Mouse (Mus musculus): ENCODE data around the gene Foxl2. TPM values are rescaled to one million over a fixed set of nuclear protein-coding genes. Genes with fewer than 3 reads are reported as not detected.

The Foxl2 gene
- polyA plus RNA-seq, 1 experiment from 2014 or later, result not detected

- Histone ChIP-seq H3K4me1 (ENCODE audit: insufficient read depth, low read depth, low read length) (no peaks in the 10 kb centered on the region), H3K4me3 (ENCODE audit: low read depth, low read length) (no peak overlapping the region), H3K27ac (ENCODE audit: low read length) (no peak overlapping the region), H3K36me3 (ENCODE audit: insufficient read depth, low read length) (no peaks in the 10 kb centered on the region), H3K9me3 (ENCODE audit: low read length) (no peaks in the 10 kb centered on the region), H3K9ac (replicated peaks; ENCODE audit: low read depth) (no peak overlapping the region), H3K4me2 (replicated peaks; ENCODE audit: low read depth, low read length) (no peak overlapping the region), H3K27me3 (replicated peaks; ENCODE audit: insufficient read depth, low read length) (no peaks in the 10 kb centered on the region)
- DNase-seq (ENCODE audit: low spot score) (no peak), ATAC-seq (no peak)
- TF ChIP-seq EP300 (IDR thresholded peaks at IDR 0.05) (no peak), CTCF (IDR thresholded peaks at IDR 0.05) (no peak)
- WGBS, result 29% methylated on average over 16 of the region's 16 CpGs
These were observed 19.7 kb upstream of the Foxl2 start for GRCm38 (mm10) chr9:98935190-98935909.

GRCm38 (mm10) chr9:98939290-98939689 lies 15.8 kb upstream of the Foxl2 start:
- peak; percentile 21 for DNase-seq (ENCODE audit: low spot score)
- H3K27me3 ChIP-seq (replicated peaks; ENCODE audit: insufficient read depth, low read length), result no peaks in the 10 kb centered on the region
- no peak overlapping the region for H3K9ac ChIP-seq (replicated peaks; ENCODE audit: low read depth)
- no peaks in the 10 kb centered on the region for H3K36me3 ChIP-seq (ENCODE audit: insufficient read depth, low read length)
- H3K9me3 ChIP-seq (ENCODE audit: low read length), result no peaks in the 10 kb centered on the region
- WGBS, result 24% methylated on average over 2 of the region's 2 CpGs
- H3K4me2 ChIP-seq (replicated peaks; ENCODE audit: low read depth, low read length), result no peak overlapping the region
- ATAC-seq, result no peak
- no peak for TF ChIP-seq EP300 (IDR thresholded peaks at IDR 0.05)
- peak; percentile 60 for TF ChIP-seq CTCF (IDR thresholded peaks at IDR 0.05)
- H3K4me3 ChIP-seq (ENCODE audit: low read depth, low read length), result no peak overlapping the region
- H3K4me1 ChIP-seq (ENCODE audit: insufficient read depth, low read depth, low read length), result no peaks in the 10 kb centered on the region
- no peak overlapping the region for H3K27ac ChIP-seq (ENCODE audit: low read length)

DNA sequence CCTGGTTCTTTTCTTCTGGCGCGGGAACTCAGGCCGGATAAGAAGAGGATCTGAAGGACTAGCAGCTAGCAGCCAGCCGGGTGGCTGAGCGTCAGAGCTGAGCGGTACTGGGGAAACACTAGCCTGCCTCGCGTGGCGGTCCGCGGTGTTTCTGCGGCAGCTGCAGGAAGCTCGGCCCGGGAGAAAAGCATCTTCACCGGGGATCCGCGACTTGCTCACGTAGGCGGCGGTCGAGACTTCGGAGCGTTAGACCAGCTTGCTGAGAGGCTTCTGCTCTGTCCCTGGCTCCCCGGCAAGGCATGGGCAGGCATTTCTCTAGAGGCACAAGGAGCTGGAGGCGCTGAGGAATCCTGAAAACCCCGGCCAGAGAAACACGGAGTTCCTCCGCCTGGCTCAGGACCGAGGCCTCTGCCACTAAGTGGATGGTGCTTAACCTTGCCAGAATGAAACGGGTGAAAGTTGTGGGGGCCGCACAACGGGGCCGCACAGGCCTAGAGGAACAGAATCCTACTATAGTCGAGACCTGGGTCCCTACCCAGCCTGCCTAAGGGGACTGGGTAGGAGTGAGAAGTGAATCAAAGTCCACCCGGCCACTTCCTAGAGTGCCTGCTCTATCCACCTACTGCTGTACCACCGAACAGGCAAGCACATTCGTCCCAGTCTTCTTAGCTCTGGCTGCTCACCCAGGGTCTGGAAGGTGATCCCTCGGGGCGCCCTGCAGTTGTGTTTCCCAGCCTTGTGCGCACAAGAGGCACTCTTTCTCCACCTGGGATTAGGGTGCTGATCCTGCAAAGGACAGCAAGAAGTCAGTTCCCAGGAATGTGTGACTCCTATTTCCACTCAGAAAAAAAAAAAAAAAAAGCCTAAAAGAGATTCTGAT lies 2.7 kb upstream of the Foxl2 start:
- no peak overlapping the region for H3K4me3 ChIP-seq (ENCODE audit: low read depth, low read length)
- peaks cover 71% of the 10 kb centered on the region for H3K27me3 ChIP-seq (replicated peaks; ENCODE audit: insufficient read depth, low read length)
- ATAC-seq (0 out of 2 replicates have a peak, but pooled peaks have one; percentile 14), DNase-seq (ENCODE audit: low spot score) (no peak)
- TF ChIP-seq EP300 (IDR thresholded peaks at IDR 0.05), result no peak
- TF ChIP-seq CTCF (IDR thresholded peaks at IDR 0.05), result peak; percentile 25; the same call in 1 of the 2 replicates
- no peaks in the 10 kb centered on the region for H3K36me3 ChIP-seq (ENCODE audit: insufficient read depth, low read length)
- WGBS, result under 1% methylated on average over 40 of the region's 40 CpGs
- no peaks in the 10 kb centered on the region for H3K9me3 ChIP-seq (ENCODE audit: low read length)
- H3K27ac ChIP-seq (ENCODE audit: low read length), result no peak overlapping the region
- H3K4me1 ChIP-seq (ENCODE audit: insufficient read depth, low read depth, low read length), result peaks cover 17% of the 10 kb centered on the region
- no peak overlapping the region for H3K9ac ChIP-seq (replicated peaks; ENCODE audit: low read depth)
- no peak overlapping the region for H3K4me2 ChIP-seq (replicated peaks; ENCODE audit: low read depth, low read length)

GRCm38 (mm10) chr9:98953291-98953690 lies 1.8 kb upstream of the Foxl2 start:
- Histone ChIP-seq H3K4me3 (ENCODE audit: low read depth, low read length) (no peak overlapping the region), H3K9ac (replicated peaks; ENCODE audit: low read depth) (no peak overlapping the region), H3K4me1 (ENCODE audit: insufficient read depth, low read depth, low read length) (peaks cover 17% of the 10 kb centered on the region), H3K4me2 (replicated peaks; ENCODE audit: low read depth, low read length) (no peak overlapping the region), H3K36me3 (ENCODE audit: insufficient read depth, low read length) (no peaks in the 10 kb centered on the region), H3K9me3 (ENCODE audit: low read length) (no peaks in the 10 kb centered on the region), H3K27ac (ENCODE audit: low read length) (no peak overlapping the region), H3K27me3 (replicated peaks; ENCODE audit: insufficient read depth, low read length) (peaks cover 80% of the 10 kb centered on the region)
- ATAC-seq (no peak), DNase-seq (ENCODE audit: low spot score) (no peak)
- TF ChIP-seq EP300 (IDR thresholded peaks at IDR 0.05) (no peak), CTCF (IDR thresholded peaks at IDR 0.05) (no peak)
- 1% methylated on average over 4 of the region's 4 CpGs for WGBS

GRCm38 (mm10) chr9:98953830-98954229 lies 1.3 kb upstream of the Foxl2 start:
- Histone ChIP-seq H3K27ac (ENCODE audit: low read length) (no peak overlapping the region), H3K36me3 (ENCODE audit: insufficient read depth, low read length) (no peaks in the 10 kb centered on the region), H3K27me3 (replicated peaks; ENCODE audit: insufficient read depth, low read length) (peaks cover 85% of the 10 kb centered on the region), H3K4me2 (replicated peaks; ENCODE audit: low read depth, low read length) (no peak overlapping the region), H3K9ac (replicated peaks; ENCODE audit: low read depth) (no peak overlapping the region), H3K4me3 (ENCODE audit: low read depth, low read length) (no peak overlapping the region), H3K9me3 (ENCODE audit: low read length) (no peaks in the 10 kb centered on the region), H3K4me1 (ENCODE audit: insufficient read depth, low read depth, low read length) (peaks cover 17% of the 10 kb centered on the region)
- DNase-seq (ENCODE audit: low spot score) (no peak), ATAC-seq (no peak)
- WGBS, result 3% methylated on average over 9 of the region's 9 CpGs
- TF ChIP-seq EP300 (IDR thresholded peaks at IDR 0.05) (no peak), CTCF (IDR thresholded peaks at IDR 0.05) (no peak)

GRCm38 (mm10) chr9:98954391-98955102 lies 541 bp upstream of the Foxl2 start:
- H3K4me3 ChIP-seq (ENCODE audit: low read depth, low read length), result peak overlapping the region; percentile 39
- ATAC-seq (no peak), DNase-seq (ENCODE audit: low spot score) (no peak)
- H3K27me3 ChIP-seq (replicated peaks; ENCODE audit: insufficient read depth, low read length), result peaks cover 92% of the 10 kb centered on the region
- no peak overlapping the region for H3K27ac ChIP-seq (ENCODE audit: low read length)
- H3K4me2 ChIP-seq (replicated peaks; ENCODE audit: low read depth, low read length), result peak overlapping the region; percentile 67
- H3K9ac ChIP-seq (replicated peaks; ENCODE audit: low read depth), result no peak overlapping the region
- WGBS, result 2% methylated on average over 33 of the region's 33 CpGs
- no peaks in the 10 kb centered on the region for H3K9me3 ChIP-seq (ENCODE audit: low read length)
- no peaks in the 10 kb centered on the region for H3K36me3 ChIP-seq (ENCODE audit: insufficient read depth, low read length)
- H3K4me1 ChIP-seq (ENCODE audit: insufficient read depth, low read depth, low read length), result peaks cover 17% of the 10 kb centered on the region
- no peak for TF ChIP-seq CTCF (IDR thresholded peaks at IDR 0.05)
- TF ChIP-seq EP300 (IDR thresholded peaks at IDR 0.05), result no peak

Data from lung, postnatal 0 days (tissue).